Mouse (Mus musculus) heart, embryonic 13.5 days (tissue): Measurements from ENCODE around the gene Kif14. TPM values are rescaled to one million over a fixed set of nuclear protein-coding genes. Genes with fewer than 3 reads are reported as not detected.
A peak's percentile ranks its signal among the peaks of the same experiment; 100 is the strongest.

ENCODE experiments used
- ATAC-seq: fragments of 200-750 bp; cut with Nextera tagmentation; 2 replicates; pipeline ENCODE4 v1.8.0; 2017; ENCODE audit warnings: moderate TSS enrichment; ENCODE audit not compliant: insufficient number of reproducible peaks, low FRiP score, low TSS enrichment; ENCODE audit errors: extremely low read depth
- H3K27ac ChIP-seq: fragments of 300-500 bp; sonication (generic); replicated peaks from 2 replicates; pipeline ENCODE4 v1.5.1; 2015; ENCODE audit warnings: moderate library complexity, mild to moderate bottlenecking, inconsistent platforms
- H3K27me3 ChIP-seq: fragments of 300-500 bp; sonication (generic); replicated peaks from 2 replicates; pipeline ENCODE4 v1.6.1; 2015; ENCODE audit warnings: mild to moderate bottlenecking, inconsistent platforms
- H3K36me3 ChIP-seq: fragments of 300-500 bp; sonication (generic); 2 replicates; pipeline ENCODE4 v1.6.1; 2015; ENCODE audit warnings: mild to moderate bottlenecking, inconsistent platforms
- H3K4me1 ChIP-seq: fragments of 300-500 bp; sonication (generic); 2 replicates; pipeline ENCODE4 v1.6.1; 2015; ENCODE audit warnings: inconsistent platforms
- H3K4me2 ChIP-seq: fragments of 300-500 bp; sonication (generic); 2 replicates; pipeline ENCODE4 v1.6.1; 2015; ENCODE audit warnings: inconsistent platforms, mild to moderate bottlenecking, moderate library complexity
- H3K4me3 ChIP-seq: fragments of 300-500 bp; sonication (generic); 2 replicates; pipeline ENCODE4 v1.5.1; 2015; ENCODE audit warnings: moderate library complexity, mild to moderate bottlenecking, inconsistent platforms
- H3K9ac ChIP-seq: fragments of 300-500 bp; sonication (generic); 2 replicates; pipeline ENCODE4 v1.6.1; 2015; ENCODE audit warnings: inconsistent platforms, mild to moderate bottlenecking, moderate library complexity
- H3K9me3 ChIP-seq: fragments of 300-500 bp; sonication (generic); 2 replicates; pipeline ENCODE4 v1.6.1; 2016; ENCODE audit warnings: inconsistent platforms
- WGBS: fragments of 180-500 bp; shearing (Covaris S2); methylation state at CpG from one replicate; pipeline ENCODE4 v1.1.7; 2015; ENCODE audit warnings: mixed read lengths; 5-methylcytosine and 5-hydroxymethylcytosine counted together
- polyA plus RNA-seq: library from polyadenylated mRNA; unstranded; fragments of >200 nt; fragmentation: Nextera tagmentation; extraction: Ambion mirVana; gene quantifications from 2 replicates; pipeline ENCODE4 v1.2.1, GENCODE M21; 2015

The Kif14 gene
- polyA plus RNA-seq, 1 experiment from 2014 or later: 5.0 TPM

DNA sequence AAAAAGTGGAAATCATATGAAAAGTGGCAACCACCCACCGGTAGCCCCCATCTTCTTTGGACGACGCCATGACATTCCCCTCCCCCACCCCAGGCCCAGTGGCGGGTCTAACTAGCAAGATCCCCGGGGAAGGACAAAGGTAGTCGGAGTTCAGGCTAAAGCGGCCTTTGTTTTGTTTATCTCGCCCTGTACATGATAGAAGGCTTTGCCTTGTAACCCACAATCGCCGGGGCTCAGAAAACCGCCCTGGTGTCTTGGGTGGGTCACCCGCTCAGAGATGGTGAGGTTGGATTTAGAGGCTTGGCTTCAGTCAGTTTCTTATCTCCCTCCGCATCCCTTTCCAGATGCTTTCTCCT is 104.1 kb downstream of the Kif14 start:
- ATAC-seq: no peak
- Histone ChIP-seq H3K36me3 (no peaks in the 10 kb centered on the region), H3K27ac (no peak overlapping the region), H3K9ac (peak overlapping the region; percentile 67), H3K4me1 (peaks cover 11% of the 10 kb centered on the region), H3K4me2 (peak overlapping the region; percentile 65), H3K4me3 (peak overlapping the region; percentile 39), H3K9me3 (no peaks in the 10 kb centered on the region), H3K27me3 (0 out of 2 replicates have a peak, but pooled peaks cover 3% of the 10 kb centered on the region)
- WGBS: 8% methylated on average over 13 of the region's 13 CpGs

- H3K9me3 ChIP-seq: no peaks in the 10 kb centered on the region
- H3K27ac ChIP-seq: no peak overlapping the region
- WGBS: 81% methylated on average over 9 of the region's 9 CpGs
- H3K4me2 ChIP-seq: no peak overlapping the region
- H3K9ac ChIP-seq: no peak overlapping the region
- H3K27me3 ChIP-seq: 0 out of 2 replicates have a peak, but pooled peaks cover 3% of the 10 kb centered on the region
- peaks cover 11% of the 10 kb centered on the region for H3K4me1 ChIP-seq
- H3K4me3 ChIP-seq: no peak overlapping the region
- H3K36me3 ChIP-seq: no peaks in the 10 kb centered on the region
- no peak for ATAC-seq
Measured at GRCm38 (mm10) chr1:136570976-136571375, 104.8 kb downstream of the Kif14 start.

DNA sequence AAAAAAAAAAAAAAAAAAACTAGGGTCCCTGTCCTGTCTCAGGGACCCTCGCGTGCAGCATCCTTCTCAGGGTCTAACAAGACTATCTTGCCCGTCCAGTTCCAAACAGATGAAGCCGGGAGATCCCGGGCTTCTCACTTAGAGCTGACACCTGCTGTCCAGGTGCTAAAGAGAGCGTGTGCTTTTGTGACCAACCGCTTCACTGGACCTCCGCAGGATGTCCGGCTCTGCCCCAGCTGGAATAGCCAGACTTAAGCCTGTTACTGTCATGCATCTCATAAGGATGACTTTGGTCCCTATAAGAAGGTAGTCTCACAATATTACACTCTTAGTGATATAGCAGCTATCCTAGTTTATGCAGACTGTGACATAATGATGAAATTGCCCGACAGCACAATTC is 105.4 kb downstream of the Kif14 start:
- H3K4me2 ChIP-seq: no peak overlapping the region
- H3K27me3 ChIP-seq: 0 out of 2 replicates have a peak, but pooled peaks cover 3% of the 10 kb centered on the region
- no peak overlapping the region for H3K9ac ChIP-seq
- 81% methylated on average over 10 of the region's 10 CpGs for WGBS
- ATAC-seq: no peak
- no peak overlapping the region for H3K27ac ChIP-seq
- H3K4me3 ChIP-seq: no peak overlapping the region
- no peaks in the 10 kb centered on the region for H3K9me3 ChIP-seq
- H3K36me3 ChIP-seq: no peaks in the 10 kb centered on the region
- peaks cover 11% of the 10 kb centered on the region for H3K4me1 ChIP-seq

- Histone ChIP-seq H3K9me3 (no peaks in the 10 kb centered on the region), H3K9ac (peak overlapping the region; percentile 8; the same call in 1 of the 2 replicates), H3K4me2 (peak overlapping the region; percentile 58), H3K4me3 (no peak overlapping the region), H3K27me3 (peaks cover 5% of the 10 kb centered on the region; the same call in 1 of the 2 replicates), H3K36me3 (no peaks in the 10 kb centered on the region), H3K4me1 (peaks cover 9% of the 10 kb centered on the region), H3K27ac (no peak overlapping the region)
- ATAC-seq: peak; percentile 51; the same call in 1 of the 2 replicates
- 23% methylated on average over 16 of the region's 16 CpGs for WGBS
Measured at GRCm38 (mm10) chr1:136577890-136578663, 111.9 kb downstream of the Kif14 start.

DNA sequence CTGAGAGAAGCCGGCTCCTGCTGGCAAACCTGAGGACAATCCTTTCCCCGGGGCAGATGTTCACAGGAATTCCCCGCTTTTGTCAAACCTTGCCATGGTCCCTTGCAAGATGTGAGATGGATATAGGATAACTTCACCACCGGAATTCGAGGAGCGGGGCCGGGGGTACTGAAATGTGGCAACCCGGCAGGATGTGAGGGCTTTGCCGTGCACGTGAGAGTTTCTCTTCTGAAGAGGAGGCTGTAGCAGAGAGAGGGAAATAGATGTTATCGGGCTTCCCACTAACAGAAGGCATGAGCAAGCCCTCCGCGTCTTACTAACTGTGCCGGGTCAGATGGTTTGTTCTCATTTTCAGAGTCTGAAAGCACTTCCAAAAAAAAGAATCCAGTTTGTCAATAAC is 113.2 kb downstream of the Kif14 start:
- no peak for ATAC-seq
- 69% methylated on average over 14 of the region's 14 CpGs for WGBS
- Histone ChIP-seq H3K4me1 (peaks cover 9% of the 10 kb centered on the region), H3K9me3 (no peaks in the 10 kb centered on the region), H3K27me3 (peaks cover 5% of the 10 kb centered on the region; the same call in 1 of the 2 replicates), H3K9ac (no peak overlapping the region), H3K4me2 (no peak overlapping the region), H3K27ac (no peak overlapping the region), H3K36me3 (no peaks in the 10 kb centered on the region), H3K4me3 (no peak overlapping the region)

DNA sequence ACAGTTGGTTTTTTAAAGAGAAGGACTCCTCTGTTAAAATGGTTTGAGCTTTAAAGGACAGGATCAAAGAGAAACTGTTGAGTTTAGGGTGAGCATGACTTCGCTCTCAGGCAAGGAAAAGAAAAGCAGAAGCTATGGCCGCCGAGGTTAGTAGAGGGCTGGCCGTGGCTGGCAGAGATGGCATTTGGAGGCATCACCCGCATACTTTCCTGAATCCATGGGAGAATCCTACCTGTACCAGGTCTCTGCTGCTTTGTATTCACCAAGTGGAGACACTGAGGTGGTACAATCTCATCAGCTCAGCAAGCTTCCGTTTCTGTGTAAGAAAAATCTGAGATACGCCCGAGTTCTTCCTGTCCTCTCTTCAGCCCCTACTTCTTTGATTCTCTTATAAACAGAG is 114.1 kb downstream of the Kif14 start:
- Histone ChIP-seq H3K9me3 (no peaks in the 10 kb centered on the region), H3K4me3 (no peak overlapping the region), H3K4me2 (no peak overlapping the region), H3K36me3 (no peaks in the 10 kb centered on the region), H3K27ac (no peak overlapping the region), H3K9ac (no peak overlapping the region), H3K4me1 (peaks cover 9% of the 10 kb centered on the region), H3K27me3 (peaks cover 5% of the 10 kb centered on the region; the same call in 1 of the 2 replicates)
- 78% methylated on average over 8 of the region's 8 CpGs for WGBS
- no peak for ATAC-seq

Other genes starting within 250 kb of the Kif14 start
- gene Inava, start 232.1 kb upstream of the Kif14 start, polyA plus RNA-seq: 1.3 and 1.4 TPM in 2 replicates
- gene Gpr25, start 205.5 kb upstream of the Kif14 start, polyA plus RNA-seq: not detected in 2 replicates
- gene Camsap2, start 120.2 kb upstream of the Kif14 start, polyA plus RNA-seq: 5.9 and 6.1 TPM in 2 replicates
- 12.0 and 13.0 TPM in 2 replicates for gene Ddx59, start 51.1 kb upstream of the Kif14 start, polyA plus RNA-seq
- 12.4 TPM in 2 replicates for gene Zfp281, start 158.6 kb downstream of the Kif14 start, polyA plus RNA-seq